Mouse (Mus musculus) erythroblast, embryonic 14.5 days (primary cell): ENCODE measurements around the gene Edem1.

ENCODE experiments used
- GATA1 ChIP-seq: IDR thresholded peaks from 2 replicates; pipeline ENCODE4 v1.6.1; 2012; ENCODE audit warnings: low read length, inconsistent platforms, mixed read lengths
- TAL1 ChIP-seq: IDR thresholded peaks from 3 replicates; pipeline ENCODE4 v1.6.1; 2012; ENCODE audit warnings: low read length, inconsistent platforms, mixed read lengths

DNA sequence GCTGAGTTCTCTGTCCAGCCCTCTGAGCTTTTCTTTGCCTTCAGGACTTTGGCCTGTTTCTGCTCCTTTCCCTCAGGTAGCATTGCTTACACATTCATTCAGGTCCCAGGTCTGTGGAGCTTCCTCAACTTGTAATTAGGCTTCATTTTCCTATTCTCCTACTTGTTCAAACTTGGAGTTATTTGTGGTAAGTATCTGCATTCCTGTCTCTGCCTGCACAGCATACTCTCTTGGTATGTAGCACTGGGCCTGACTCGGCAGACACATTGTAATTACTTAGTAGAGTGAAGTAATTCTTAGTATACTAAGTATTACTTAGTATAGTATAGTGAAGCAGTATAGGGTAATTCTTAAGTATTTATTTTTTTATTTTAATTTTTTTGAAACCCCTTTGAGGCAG lies 32.5 kb upstream of the Edem1 start:
- TF ChIP-seq GATA1 (no peak), TAL1 (no peak)
